Mouse (Mus musculus): Measurements from ENCODE around the gene Gtf2a1l.

- TF ChIP-seq CTCF (IDR thresholded peaks at IDR 0.05; ENCODE audit: control insufficient read depth, insufficient read depth, insufficient replicate concordance, low read depth, low read length): no peak
- no peak for TF ChIP-seq POLR2A (IDR thresholded peaks at IDR 0.05; ENCODE audit: control insufficient read depth, low read depth, low read length)
These were observed 39.1 kb upstream of the Gtf2a1l start for GRCm38 (mm10) chr17:88629381-88629759.

Measured in testis, adult 2 months (tissue).